Mouse (Mus musculus) ES-Bruce4 (cell line): Measurements from ENCODE around the gene Rnf135.

Source experiments
- CTCF ChIP-seq: IDR thresholded peaks from one replicate; pipeline ENCODE4 v1.8.1; 2011; ENCODE audit warnings: low read depth, low read length
- EP300 ChIP-seq: IDR thresholded peaks from 2 replicates; pipeline ENCODE4 v1.6.1; 2011; ENCODE audit warnings: low read depth, low read length; ENCODE audit not compliant: insufficient read depth

- TF ChIP-seq CTCF (no peak), EP300 (no peak)
These were observed 18.6 kb downstream of the Rnf135 start for GRCm38 (mm10) chr11:80202296-80202695.
